Mouse (Mus musculus) urinary bladder, adult 18-20 months (tissue): ENCODE data around the gene Map3k1.
A peak's percentile ranks its signal among the peaks of the same experiment; 100 is the strongest.
"Not testable (repeated sequence)": the region's sequence is repeated elsewhere in the genome, so short reads cannot be mapped to it uniquely, and the experiment has no call there.

Experiments
- DNase-seq, 2 experiments: peaks; one replicate each; pipeline ENCODE4 v3.0.0; 2022; ENCODE audit warnings: low spot score in 2 of 2, mixed read lengths in 2 of 2

The Map3k1 gene

GRCm38 (mm10) chr13:111741991-111742615, 66.7 kb downstream of the Map3k1 start:
- DNase-seq, result no peak

DNA sequence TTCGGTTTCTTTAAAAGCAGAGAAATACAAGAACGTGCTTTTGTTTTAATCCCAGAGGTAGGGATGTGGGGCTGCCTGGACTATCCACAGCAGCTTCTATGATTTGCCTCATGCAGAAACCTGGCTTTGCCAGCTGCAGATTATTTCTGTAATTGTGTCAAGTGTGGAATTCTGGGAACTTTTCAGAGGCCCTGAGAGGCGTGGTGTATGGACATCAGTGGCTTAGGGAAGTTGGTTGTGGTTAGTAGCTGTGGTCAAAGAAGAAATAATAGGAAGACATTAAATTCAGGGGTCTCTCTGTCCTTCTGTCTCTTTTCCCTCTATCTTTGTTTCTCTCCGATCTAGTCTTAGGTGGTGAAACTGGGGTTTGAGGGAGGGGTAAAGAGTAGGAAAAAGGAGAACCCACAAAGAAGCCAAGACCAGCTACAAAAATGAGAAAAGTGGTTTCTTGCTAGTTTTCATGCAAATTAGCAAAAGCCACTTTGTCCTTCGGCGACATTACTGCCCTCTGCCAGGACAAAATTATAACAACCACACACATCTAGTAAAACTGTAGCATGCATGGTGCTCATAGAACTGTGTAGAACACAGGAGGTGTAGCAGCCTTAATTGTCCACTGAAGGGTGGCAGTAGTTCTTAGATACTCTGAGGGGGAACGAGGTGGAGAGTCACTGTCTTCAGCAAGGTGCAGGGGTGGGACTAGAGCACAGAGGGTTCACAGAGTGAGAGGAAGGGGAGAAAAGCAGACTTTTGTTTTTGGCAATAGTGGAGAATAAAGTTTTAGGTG, 67.4 kb downstream of the Map3k1 start:
- no peak for DNase-seq

- no peak for DNase-seq
Measured at GRCm38 (mm10) chr13:111726898-111727297, 81.9 kb downstream of the Map3k1 start.

- peak; percentile 96 to 97 for DNase-seq
Measured at GRCm38 (mm10) chr13:111725165-111726077, 83.4 kb downstream of the Map3k1 start.

- DNase-seq, result no peak
Measured at GRCm38 (mm10) chr13:111724811-111725164, 84.0 kb downstream of the Map3k1 start.

DNA sequence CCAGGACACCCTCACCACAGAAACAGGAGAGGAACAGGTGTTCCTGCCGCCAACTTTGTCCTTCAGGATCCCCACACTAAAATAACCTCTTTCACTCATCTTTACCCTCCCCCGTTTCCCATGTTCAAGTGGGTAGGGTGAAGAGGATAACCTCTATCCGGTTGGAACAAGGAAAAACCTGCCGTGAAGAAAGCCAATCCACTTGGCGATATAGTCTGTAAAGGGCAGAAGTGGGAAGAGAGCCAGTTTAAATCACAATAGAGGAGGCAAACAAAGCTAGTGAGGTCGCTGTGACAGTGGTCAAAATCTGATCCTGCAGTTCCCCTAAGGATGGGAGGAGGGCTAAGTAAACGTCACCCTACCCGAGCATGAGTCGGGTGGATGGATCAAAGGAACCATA, 89.1 kb downstream of the Map3k1 start:
- DNase-seq, result no peak

GRCm38 (mm10) chr13:111710531-111710930, 98.3 kb downstream of the Map3k1 start:
- no peak for DNase-seq

DNA sequence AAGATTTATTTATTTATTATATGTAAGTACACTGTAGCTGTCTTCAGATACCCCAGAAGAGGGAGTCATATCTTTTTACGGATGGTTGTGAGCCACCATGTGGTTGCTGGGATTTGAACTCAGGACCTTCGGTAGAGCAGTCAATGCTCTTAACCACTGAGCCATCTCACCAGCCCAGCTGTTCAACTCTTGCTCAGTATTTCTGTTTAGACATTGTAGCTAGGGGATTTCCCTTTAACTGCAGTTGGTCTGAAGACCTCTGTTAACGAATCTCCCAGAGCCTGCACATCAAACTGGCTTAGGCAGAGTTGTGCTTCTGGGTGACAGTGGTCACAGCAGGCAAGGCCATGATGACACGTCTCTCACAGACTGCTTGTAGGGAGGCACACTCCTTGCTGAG, 104.8 kb downstream of the Map3k1 start:
- not testable (repeated sequence) for DNase-seq

- DNase-seq, result no peak
Measured at GRCm38 (mm10) chr13:111703396-111703795, 105.4 kb downstream of the Map3k1 start.
